Mouse (Mus musculus) midbrain, embryonic 16.5 days (tissue): ENCODE results near the gene Ctnnd2. TPM values are rescaled to one million over a fixed set of nuclear protein-coding genes. Genes with fewer than 3 reads are reported as not detected.

ENCODE experiments used
- ATAC-seq: fragments of 200-750 bp; cut with Nextera tagmentation; 2 replicates; pipeline ENCODE4 v1.8.0; 2017; ENCODE audit warnings: moderate TSS enrichment
- H3K27ac ChIP-seq: fragments of 300-500 bp; sonication (generic); 2 replicates; pipeline ENCODE4 v1.5.1; 2014; ENCODE audit warnings: mild to moderate bottlenecking, low read length, mixed read lengths
- H3K27me3 ChIP-seq: fragments of 300-500 bp; sonication (generic); 2 replicates; pipeline ENCODE4 v1.6.1; 2014; ENCODE audit warnings: low read depth, low read length, mixed read lengths; ENCODE audit not compliant: control insufficient read depth, insufficient read depth
- H3K36me3 ChIP-seq: fragments of 300-500 bp; sonication (generic); 2 replicates; pipeline ENCODE4 v1.6.1; 2014; ENCODE audit warnings: mild to moderate bottlenecking, low read length, moderate library complexity, mixed read lengths; ENCODE audit not compliant: control insufficient read depth, insufficient read depth
- H3K4me1 ChIP-seq: fragments of 300-500 bp; sonication (generic); 2 replicates; pipeline ENCODE4 v1.6.1; 2014; ENCODE audit warnings: mild to moderate bottlenecking, low read length, mixed read lengths; ENCODE audit not compliant: control insufficient read depth, insufficient read depth
- H3K4me2 ChIP-seq: fragments of 300-500 bp; sonication (generic); 2 replicates; pipeline ENCODE4 v1.6.1; 2014; ENCODE audit warnings: mild to moderate bottlenecking, low read length, mixed read lengths
- H3K4me3 ChIP-seq: fragments of 300-500 bp; sonication (generic); 2 replicates; pipeline ENCODE4 v1.5.1; 2014; ENCODE audit warnings: low read depth, mild to moderate bottlenecking, low read length, moderate library complexity, mixed read lengths
- H3K9ac ChIP-seq: fragments of 300-500 bp; sonication (generic); 2 replicates; pipeline ENCODE4 v1.6.1; 2014; ENCODE audit warnings: low read depth, low read length, mixed read lengths
- H3K9me3 ChIP-seq: fragments of 300-500 bp; sonication (generic); replicated peaks from 2 replicates; pipeline ENCODE4 v1.6.1; 2014; ENCODE audit warnings: mild to moderate bottlenecking, low read length, mixed read lengths; ENCODE audit not compliant: control insufficient read depth, poor library complexity, severe bottlenecking
- WGBS: fragments of 180-500 bp; shearing (Covaris S2); extraction: QIAGEN DNeasy Blood & Tissue Kit; methylation state at CpG from one replicate; pipeline ENCODE4 v1.1.7; 2014; 5-methylcytosine and 5-hydroxymethylcytosine counted together
- polyA plus RNA-seq: library from polyadenylated mRNA; unstranded; fragments of >200 nt; fragmentation: Nextera tagmentation; extraction: Ambion mirVana; gene quantifications from 2 replicates; pipeline ENCODE4 v1.2.1, GENCODE M21; 2015

Ctnnd2 gene
- polyA plus RNA-seq, 1 experiment from 2014 or later, result 62.8 TPM

- Histone ChIP-seq H3K27me3 (no peaks in the 10 kb centered on the region), H3K4me3 (no peak overlapping the region), H3K9ac (no peak overlapping the region), H3K4me2 (no peak overlapping the region), H3K9me3 (no peaks in the 10 kb centered on the region), H3K4me1 (peaks cover 10% of the 10 kb centered on the region; the same call in 1 of the 2 replicates), H3K36me3 (no peaks in the 10 kb centered on the region), H3K27ac (peak overlapping the region; percentile 33)
- ATAC-seq, result peak; percentile 87
- WGBS, result 12% methylated on average over 6 of the region's 6 CpGs
These were observed 568.3 kb downstream of the Ctnnd2 start for GRCm38 (mm10) chr15:30740728-30741127.

- no peaks in the 10 kb centered on the region for H3K27me3 ChIP-seq
- no peak overlapping the region for H3K4me2 ChIP-seq
- no peak overlapping the region for H3K27ac ChIP-seq
- H3K9ac ChIP-seq, result no peak overlapping the region
- ATAC-seq, result no peak
- WGBS, result 83% methylated on average over 2 of the region's 2 CpGs
- H3K4me1 ChIP-seq, result peaks cover 9% of the 10 kb centered on the region
- no peaks in the 10 kb centered on the region for H3K9me3 ChIP-seq
- H3K4me3 ChIP-seq, result no peak overlapping the region
- H3K36me3 ChIP-seq, result no peaks in the 10 kb centered on the region
These were observed 585.6 kb downstream of the Ctnnd2 start for GRCm38 (mm10) chr15:30757991-30758390.

GRCm38 (mm10) chr15:30762211-30762610, 589.8 kb downstream of the Ctnnd2 start:
- Histone ChIP-seq H3K36me3 (no peaks in the 10 kb centered on the region), H3K9ac (no peak overlapping the region), H3K27me3 (no peaks in the 10 kb centered on the region), H3K4me3 (no peak overlapping the region), H3K27ac (peak overlapping the region; percentile 18; the same call in 1 of the 2 replicates), H3K9me3 (no peaks in the 10 kb centered on the region), H3K4me2 (no peak overlapping the region), H3K4me1 (peaks cover 10% of the 10 kb centered on the region)
- ATAC-seq, result no peak
- WGBS, result 63% methylated on average over 5 of the region's 5 CpGs

DNA sequence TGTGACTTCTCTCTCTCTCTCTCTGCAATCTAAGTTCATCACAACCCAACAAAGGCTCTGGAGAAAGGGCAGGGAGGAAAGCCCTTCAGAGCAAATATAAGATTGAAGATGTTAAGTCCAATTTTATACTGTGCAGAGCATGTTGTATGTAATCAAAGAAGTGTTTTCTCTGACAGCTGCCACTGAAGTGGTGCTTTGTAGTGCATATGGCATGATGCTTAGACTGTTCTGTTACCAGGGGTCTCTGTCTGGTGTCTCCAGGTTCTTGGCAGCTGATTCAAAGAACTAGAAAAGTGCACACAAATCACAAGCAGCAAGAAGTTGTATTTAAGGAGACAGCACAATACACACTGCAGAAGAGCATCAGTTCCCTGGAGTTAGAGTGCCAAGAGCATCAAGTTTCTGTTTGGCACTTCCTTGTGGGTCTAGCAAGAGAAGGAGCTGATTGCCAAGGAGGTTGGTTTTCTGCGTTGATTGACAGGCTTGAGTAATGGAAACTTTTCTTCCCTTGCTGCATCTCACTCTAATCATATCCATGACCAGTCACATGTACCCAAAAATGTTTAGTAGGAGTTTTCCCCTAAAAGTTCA, 590.4 kb downstream of the Ctnnd2 start:
- Histone ChIP-seq H3K27me3 (no peaks in the 10 kb centered on the region), H3K9me3 (no peaks in the 10 kb centered on the region), H3K4me3 (no peak overlapping the region), H3K4me1 (peaks cover 10% of the 10 kb centered on the region), H3K36me3 (no peaks in the 10 kb centered on the region), H3K4me2 (no peak overlapping the region), H3K27ac (peak overlapping the region; percentile 33; the same call in 1 of the 2 replicates), H3K9ac (no peak overlapping the region)
- 0 out of 2 replicates have a peak, but pooled peaks have one; percentile 11 for ATAC-seq
- WGBS, result 88% methylated on average over 1 of the region's 1 CpGs

DNA sequence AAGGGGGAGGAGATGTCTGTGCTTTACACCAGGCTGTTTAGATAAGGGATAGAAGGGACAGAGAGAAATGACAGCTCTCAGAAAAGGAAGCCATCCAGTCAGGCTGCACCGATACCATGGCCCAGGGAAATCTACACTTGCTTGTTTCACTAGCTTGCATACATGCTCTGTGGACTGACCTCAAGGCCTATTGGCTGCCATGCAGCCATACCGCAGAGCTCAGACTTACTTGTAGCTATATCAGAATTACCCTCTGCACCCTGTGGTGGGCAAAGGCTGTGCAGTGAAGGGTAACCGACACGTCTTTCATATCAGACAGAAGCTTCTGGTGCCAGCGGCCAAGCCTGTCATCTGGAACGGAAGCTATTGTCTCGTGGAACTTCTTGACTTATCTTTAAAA, 604.5 kb downstream of the Ctnnd2 start:
- Histone ChIP-seq H3K4me3 (no peak overlapping the region), H3K4me2 (no peak overlapping the region), H3K9me3 (no peaks in the 10 kb centered on the region), H3K27me3 (no peaks in the 10 kb centered on the region), H3K27ac (no peak overlapping the region), H3K9ac (no peak overlapping the region), H3K4me1 (peaks cover 6% of the 10 kb centered on the region), H3K36me3 (no peaks in the 10 kb centered on the region)
- no peak for ATAC-seq
- WGBS, result 70% methylated on average over 7 of the region's 7 CpGs

DNA sequence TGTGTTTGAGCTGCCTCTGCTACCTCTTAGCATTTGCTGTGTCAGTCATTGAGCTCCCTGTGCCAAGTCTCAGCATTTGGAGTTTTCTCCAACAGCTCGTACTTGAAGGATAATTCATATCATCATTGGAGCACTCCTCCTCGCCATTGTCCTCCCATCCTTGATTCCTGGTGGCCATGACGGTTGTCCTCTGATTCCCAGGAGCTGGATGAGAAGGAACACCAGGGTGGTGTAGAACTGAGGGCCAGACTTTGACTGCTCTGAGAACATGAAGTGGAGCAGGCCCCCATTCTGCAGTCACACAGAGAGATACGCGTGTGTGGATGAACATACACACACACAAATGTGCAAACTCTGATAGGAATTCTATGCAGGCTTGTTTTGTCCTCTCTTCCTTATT, 605.4 kb downstream of the Ctnnd2 start:
- Histone ChIP-seq H3K4me2 (no peak overlapping the region), H3K9ac (no peak overlapping the region), H3K27me3 (no peaks in the 10 kb centered on the region), H3K36me3 (no peaks in the 10 kb centered on the region), H3K27ac (0 out of 2 replicates have a peak overlapping the region, but pooled peaks have one; percentile 33), H3K4me1 (peaks cover 6% of the 10 kb centered on the region), H3K4me3 (no peak overlapping the region), H3K9me3 (no peaks in the 10 kb centered on the region)
- ATAC-seq, result no peak
- WGBS, result 91% methylated on average over 5 of the region's 5 CpGs

DNA sequence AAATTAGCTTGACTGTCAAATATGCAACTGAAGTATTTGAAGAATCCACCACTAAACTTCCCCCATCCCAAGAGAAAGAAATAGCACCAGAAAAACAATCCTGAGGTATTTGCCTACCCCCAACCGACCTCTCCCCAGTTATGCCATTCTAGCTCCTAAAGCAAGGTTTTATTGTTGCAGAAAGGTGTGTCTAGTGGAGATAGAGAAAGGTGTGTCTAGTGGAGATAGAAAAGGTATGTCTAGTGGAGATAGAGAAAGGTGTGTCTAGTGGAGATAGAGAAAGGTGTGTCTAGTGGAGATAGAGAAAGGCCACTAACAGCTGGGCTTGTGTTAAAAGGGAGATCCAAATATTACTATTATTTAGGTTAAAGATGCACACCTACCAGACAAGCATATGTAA, 607.5 kb downstream of the Ctnnd2 start:
- H3K9me3 ChIP-seq, result no peaks in the 10 kb centered on the region
- H3K36me3 ChIP-seq, result no peaks in the 10 kb centered on the region
- peaks cover 6% of the 10 kb centered on the region for H3K4me1 ChIP-seq
- no peak overlapping the region for H3K27ac ChIP-seq
- H3K9ac ChIP-seq, result no peak overlapping the region
- WGBS, result 95% methylated on average over 1 of the region's 1 CpGs
- ATAC-seq, result no peak
- H3K4me2 ChIP-seq, result no peak overlapping the region
- no peaks in the 10 kb centered on the region for H3K27me3 ChIP-seq
- no peak overlapping the region for H3K4me3 ChIP-seq

- Histone ChIP-seq H3K4me2 (no peak overlapping the region), H3K4me1 (peaks cover 6% of the 10 kb centered on the region), H3K27ac (no peak overlapping the region), H3K4me3 (no peak overlapping the region), H3K27me3 (no peaks in the 10 kb centered on the region), H3K36me3 (no peaks in the 10 kb centered on the region), H3K9me3 (no peaks in the 10 kb centered on the region), H3K9ac (no peak overlapping the region)
- ATAC-seq, result no peak
These were observed 608.6 kb downstream of the Ctnnd2 start for GRCm38 (mm10) chr15:30780977-30781376.

DNA sequence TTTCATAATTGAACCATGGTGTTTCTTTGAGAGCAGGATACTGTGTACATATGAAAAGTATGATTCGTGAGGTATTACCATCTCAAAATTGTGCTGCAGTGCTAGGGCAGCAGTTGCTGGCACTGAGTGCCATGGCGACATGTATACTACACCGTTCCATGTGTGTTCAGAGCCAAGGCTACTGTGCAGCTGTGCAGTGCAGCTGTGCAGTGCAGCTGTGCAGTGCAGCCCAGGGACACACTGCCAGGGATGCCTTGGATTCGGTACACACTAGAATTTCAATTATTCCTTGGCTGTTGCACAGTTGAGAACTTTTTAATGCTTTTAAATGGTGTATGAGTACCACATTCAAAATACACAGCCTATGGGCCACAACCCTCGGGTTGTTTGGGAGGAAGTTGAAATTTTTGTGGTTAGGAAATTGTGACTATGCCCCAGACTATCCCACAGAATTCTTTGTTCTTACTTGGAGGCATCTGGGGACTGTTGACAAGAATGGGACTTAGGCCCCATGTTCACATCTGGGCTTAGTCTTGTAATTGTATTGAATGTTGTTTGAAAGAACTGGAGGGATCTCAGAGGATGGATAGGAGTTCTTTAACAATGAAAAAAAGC, 613.4 kb downstream of the Ctnnd2 start:
- Histone ChIP-seq H3K27me3 (no peaks in the 10 kb centered on the region), H3K27ac (no peak overlapping the region), H3K36me3 (no peaks in the 10 kb centered on the region), H3K4me3 (no peak overlapping the region), H3K4me2 (no peak overlapping the region), H3K9me3 (no peaks in the 10 kb centered on the region), H3K4me1 (peaks cover 5% of the 10 kb centered on the region), H3K9ac (no peak overlapping the region)
- 90% methylated on average over 5 of the region's 5 CpGs for WGBS
- ATAC-seq, result no peak
